Mouse (Mus musculus): Measurements from ENCODE around the gene Ncbp2.

Ncbp2 gene

GRCm38 (mm10) chr16:31979501-31979900 is 31.2 kb downstream of the Ncbp2 start:
- TF ChIP-seq NANOG (IDR thresholded peaks at IDR 0.05; ENCODE audit: borderline replicate concordance, low read length) (no peak), POU5F1 (IDR thresholded peaks at IDR 0.05; ENCODE audit: borderline replicate concordance, low read length) (no peak), CTCF (conservative IDR thresholded peaks at IDR 0.05; ENCODE audit: low read length) (no peak)
- H3K36me3 ChIP-seq (ENCODE audit: insufficient read depth, low read length): peaks cover 45% of the 10 kb centered on the region
- no peak overlapping the region for H3K4me3 ChIP-seq (replicated peaks; ENCODE audit: low read length)
- no peaks in the 10 kb centered on the region for H3K9me3 ChIP-seq (ENCODE audit: low read length)
- H3K4me1 ChIP-seq (replicated peaks; ENCODE audit: low read depth, low read length): peaks cover 14% of the 10 kb centered on the region; the same call in 1 of the 2 replicates
- H3K27me3 ChIP-seq (ENCODE audit: insufficient read depth, low read length): no peaks in the 10 kb centered on the region

GRCm38 (mm10) chr16:31980946-31981345 is 32.6 kb downstream of the Ncbp2 start:
- TF ChIP-seq POU5F1 (IDR thresholded peaks at IDR 0.05; ENCODE audit: borderline replicate concordance, low read length): no peak
- TF ChIP-seq NANOG (IDR thresholded peaks at IDR 0.05; ENCODE audit: borderline replicate concordance, low read length): no peak
- TF ChIP-seq CTCF (conservative IDR thresholded peaks at IDR 0.05; ENCODE audit: low read length): peak; percentile 45
- H3K4me1 ChIP-seq (replicated peaks; ENCODE audit: low read depth, low read length): peaks cover 14% of the 10 kb centered on the region; the same call in 1 of the 2 replicates
- no peaks in the 10 kb centered on the region for H3K27me3 ChIP-seq (ENCODE audit: insufficient read depth, low read length)
- H3K4me3 ChIP-seq (replicated peaks; ENCODE audit: low read length): no peak overlapping the region
- peaks cover 45% of the 10 kb centered on the region for H3K36me3 ChIP-seq (ENCODE audit: insufficient read depth, low read length)
- no peaks in the 10 kb centered on the region for H3K9me3 ChIP-seq (ENCODE audit: low read length)

GRCm38 (mm10) chr16:31992039-31992438 is 43.7 kb downstream of the Ncbp2 start:
- Histone ChIP-seq H3K36me3 (ENCODE audit: insufficient read depth, low read length) (peaks cover 47% of the 10 kb centered on the region), H3K27me3 (ENCODE audit: insufficient read depth, low read length) (no peaks in the 10 kb centered on the region), H3K4me1 (replicated peaks; ENCODE audit: low read depth, low read length) (peaks cover 5% of the 10 kb centered on the region; the same call in 1 of the 2 replicates), H3K4me3 (replicated peaks; ENCODE audit: low read length) (no peak overlapping the region), H3K9me3 (ENCODE audit: low read length) (no peaks in the 10 kb centered on the region)
- no peak for TF ChIP-seq POU5F1 (IDR thresholded peaks at IDR 0.05; ENCODE audit: borderline replicate concordance, low read length)
- TF ChIP-seq CTCF (conservative IDR thresholded peaks at IDR 0.05; ENCODE audit: low read length): peak; percentile 67
- TF ChIP-seq NANOG (IDR thresholded peaks at IDR 0.05; ENCODE audit: borderline replicate concordance, low read length): no peak

- Histone ChIP-seq H3K36me3 (ENCODE audit: insufficient read depth, low read length) (peaks cover 41% of the 10 kb centered on the region), H3K4me3 (replicated peaks; ENCODE audit: low read length) (no peak overlapping the region), H3K9me3 (ENCODE audit: low read length) (no peaks in the 10 kb centered on the region), H3K4me1 (replicated peaks; ENCODE audit: low read depth, low read length) (peaks cover 8% of the 10 kb centered on the region), H3K27me3 (ENCODE audit: insufficient read depth, low read length) (no peaks in the 10 kb centered on the region)
- TF ChIP-seq NANOG (IDR thresholded peaks at IDR 0.05; ENCODE audit: borderline replicate concordance, low read length) (no peak), POU5F1 (IDR thresholded peaks at IDR 0.05; ENCODE audit: borderline replicate concordance, low read length) (no peak), CTCF (conservative IDR thresholded peaks at IDR 0.05; ENCODE audit: low read length) (no peak)
Measured at GRCm38 (mm10) chr16:31993195-31993594, 44.9 kb downstream of the Ncbp2 start.

GRCm38 (mm10) chr16:31993946-31994345 is 45.6 kb downstream of the Ncbp2 start:
- no peak for TF ChIP-seq NANOG (IDR thresholded peaks at IDR 0.05; ENCODE audit: borderline replicate concordance, low read length)
- Histone ChIP-seq H3K4me1 (replicated peaks; ENCODE audit: low read depth, low read length) (peaks cover 8% of the 10 kb centered on the region), H3K4me3 (replicated peaks; ENCODE audit: low read length) (no peak overlapping the region), H3K36me3 (ENCODE audit: insufficient read depth, low read length) (peaks cover 39% of the 10 kb centered on the region), H3K27me3 (ENCODE audit: insufficient read depth, low read length) (no peaks in the 10 kb centered on the region), H3K9me3 (ENCODE audit: low read length) (no peaks in the 10 kb centered on the region)

GRCm38 (mm10) chr16:31996371-31996770 is 48.1 kb downstream of the Ncbp2 start:
- no peak overlapping the region for H3K4me3 ChIP-seq (replicated peaks; ENCODE audit: low read length)
- no peak for TF ChIP-seq CTCF (conservative IDR thresholded peaks at IDR 0.05; ENCODE audit: low read length)
- no peak for TF ChIP-seq POU5F1 (IDR thresholded peaks at IDR 0.05; ENCODE audit: borderline replicate concordance, low read length)
- TF ChIP-seq NANOG (IDR thresholded peaks at IDR 0.05; ENCODE audit: borderline replicate concordance, low read length): no peak

GRCm38 (mm10) chr16:32002509-32003477 is 54.5 kb downstream of the Ncbp2 start, which contains the start of gene Senp5:
Senp5 (minus strand) TSS chr16:32003287.
- no peak for TF ChIP-seq CTCF (conservative IDR thresholded peaks at IDR 0.05; ENCODE audit: low read length)
- no peak for TF ChIP-seq NANOG (IDR thresholded peaks at IDR 0.05; ENCODE audit: borderline replicate concordance, low read length)
- no peak for TF ChIP-seq POU5F1 (IDR thresholded peaks at IDR 0.05; ENCODE audit: borderline replicate concordance, low read length)
- peaks cover 25% of the 10 kb centered on the region for H3K36me3 ChIP-seq (ENCODE audit: insufficient read depth, low read length)
- peak within 1 kb of the TSS; percentile 97 for H3K4me3 ChIP-seq (replicated peaks; ENCODE audit: low read length)
- no peaks in the 10 kb centered on the region for H3K9me3 ChIP-seq (ENCODE audit: low read length)
- no peaks in the 10 kb centered on the region; the same call in 1 of the 2 replicates for H3K27me3 ChIP-seq (ENCODE audit: insufficient read depth, low read length)
- H3K4me1 ChIP-seq (replicated peaks; ENCODE audit: low read depth, low read length): peaks cover 33% of the 10 kb centered on the region

More at GRCm38 (mm10) chr16:31996371-31996770, 48.1 kb downstream of the Ncbp2 start:
- peaks cover 16% of the 10 kb centered on the region for H3K4me1 ChIP-seq (replicated peaks; ENCODE audit: low read depth, low read length)
- no peaks in the 10 kb centered on the region for H3K27me3 ChIP-seq (ENCODE audit: insufficient read depth, low read length)
- no peaks in the 10 kb centered on the region for H3K9me3 ChIP-seq (ENCODE audit: low read length)
- H3K36me3 ChIP-seq (ENCODE audit: insufficient read depth, low read length): peaks cover 40% of the 10 kb centered on the region

GRCm38 (mm10) chr16:32004731-32005130 is 56.4 kb downstream of the Ncbp2 start:
- H3K4me3 ChIP-seq (replicated peaks; ENCODE audit: low read length): no peak overlapping the region
- no peak for TF ChIP-seq CTCF (conservative IDR thresholded peaks at IDR 0.05; ENCODE audit: low read length)
- no peak for TF ChIP-seq POU5F1 (IDR thresholded peaks at IDR 0.05; ENCODE audit: borderline replicate concordance, low read length)
- TF ChIP-seq NANOG (IDR thresholded peaks at IDR 0.05; ENCODE audit: borderline replicate concordance, low read length): no peak
- peaks cover 13% of the 10 kb centered on the region; the same call in 1 of the 2 replicates for H3K36me3 ChIP-seq (ENCODE audit: insufficient read depth, low read length)
- H3K4me1 ChIP-seq (replicated peaks; ENCODE audit: low read depth, low read length): peaks cover 33% of the 10 kb centered on the region
- H3K27me3 ChIP-seq (ENCODE audit: insufficient read depth, low read length): no peaks in the 10 kb centered on the region; the same call in 1 of the 2 replicates
- no peaks in the 10 kb centered on the region for H3K9me3 ChIP-seq (ENCODE audit: low read length)

Measured in E14TG2a.4 (cell line).